ENCODE assay signal across 8 mouse cellular contexts in the genomic region with DNA sequence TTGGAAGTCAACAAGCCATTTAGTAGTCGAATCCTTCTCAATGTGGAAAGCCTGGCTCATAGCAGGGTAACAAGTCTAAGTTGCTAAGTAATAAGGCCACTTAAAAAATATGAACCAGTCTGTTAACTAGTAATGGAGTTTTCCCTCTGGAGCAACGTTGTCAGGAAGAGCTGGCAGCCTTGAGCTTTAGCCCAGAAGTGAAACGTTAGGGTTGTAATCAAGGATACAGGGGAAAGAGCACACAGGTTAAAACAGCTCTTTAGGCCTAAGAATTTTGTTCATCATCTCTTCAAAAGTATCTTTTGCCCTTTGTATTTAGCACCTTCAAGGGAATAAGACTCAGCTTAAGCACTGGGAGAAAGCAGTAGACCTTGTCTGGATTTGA. TPM values are rescaled to one million over a fixed set of nuclear protein-coding genes. Genes with fewer than 3 reads are reported as not detected.
DNase-seq lines count a peak whose midpoint lies in the region; ATAC-seq and TF ChIP-seq lines count a peak whose summit lies in the region.

No protein-coding gene starts in this region.

- no peaks in the 10 kb centered on the region for H3K9me3 ChIP-seq in lung, embryonic 14.5 days (ENCODE audit: low read depth, low read length)
- H3K9me3 ChIP-seq in hindbrain, embryonic 16.5 days (ENCODE audit: control insufficient read depth, low read length) = no peaks in the 10 kb centered on the region
- no peaks in the 10 kb centered on the region for H3K9me3 ChIP-seq in neural tube, embryonic 13.5 days

- peak overlapping the region; percentile 98 for H3K27ac ChIP-seq in lung, embryonic 14.5 days (ENCODE audit: low read depth)
- H3K27ac ChIP-seq in cortical plate, adult 2 months (ENCODE audit: insufficient read depth, low read length) = peak overlapping the region; percentile 57; the same call in 1 of the 2 replicates
- peak overlapping the region; percentile 76 for H3K27ac ChIP-seq in hindbrain, embryonic 16.5 days (ENCODE audit: low read depth, low read length)
- peak overlapping the region; percentile 90 for H3K27ac ChIP-seq in neural tube, embryonic 13.5 days (replicated peaks)

- peak overlapping the region; percentile 72 for H3K9ac ChIP-seq in lung, embryonic 14.5 days
- H3K9ac ChIP-seq in hindbrain, embryonic 16.5 days (ENCODE audit: low read depth, low read length) = peak overlapping the region; percentile 17; the same call in 1 of the 2 replicates
- H3K9ac ChIP-seq in neural tube, embryonic 13.5 days = peak overlapping the region; percentile 69

- TF ChIP-seq POLR2A in cortical plate, adult 2 months (IDR thresholded peaks at IDR 0.05; ENCODE audit: extremely low read depth, insufficient read depth, low read length) = no peak

- no peaks in the 10 kb centered on the region for H3K27me3 ChIP-seq in lung, embryonic 14.5 days (ENCODE audit: insufficient read depth, low read length)
- no peaks in the 10 kb centered on the region for H3K27me3 ChIP-seq in hindbrain, embryonic 16.5 days (replicated peaks; ENCODE audit: control insufficient read depth, insufficient read depth, low read length)
- H3K27me3 ChIP-seq in neural tube, embryonic 13.5 days = no peaks in the 10 kb centered on the region

- ATAC-seq in lung, embryonic 14.5 days (ENCODE audit: insufficient read depth) = no peak
- ATAC-seq in hindbrain, embryonic 16.5 days = no peak
- ATAC-seq in neural tube, embryonic 13.5 days (ENCODE audit: low read depth) = no peak

- peak overlapping the region; percentile 46 for H3K4me3 ChIP-seq in lung, embryonic 14.5 days (ENCODE audit: low read depth, low read length)
- peak overlapping the region; percentile 66 for H3K4me3 ChIP-seq in cortical plate, adult 2 months (ENCODE audit: insufficient read depth, low read length)
- peak overlapping the region; percentile 46 for H3K4me3 ChIP-seq in hindbrain, embryonic 16.5 days (ENCODE audit: low read length)
- peak overlapping the region; percentile 46 for H3K4me3 ChIP-seq in neural tube, embryonic 13.5 days

- DNase-seq in lung, embryonic 14.5 days = peak; percentile 68
- DNase-seq in lung, postnatal 10 days = no peak
- DNase-seq in cerebellum, adult 9-11 months = no peak
- DNase-seq in lung, postnatal 25 days (ENCODE audit: low spot score) = no peak
- no peak for DNase-seq in left cerebral cortex, adult 9 months (ENCODE audit: low spot score in 2 of 2)

- WGBS in lung, embryonic 14.5 days = 2% methylated on average over 3 of the region's 3 CpGs
- 6% methylated on average over 3 of the region's 3 CpGs for WGBS in hindbrain, embryonic 16.5 days
- 3% methylated on average over 3 of the region's 3 CpGs for WGBS in neural tube, embryonic 13.5 days

- no peak for TF ChIP-seq CTCF in lung, embryonic 14.5 days (IDR thresholded peaks at IDR 0.05; ENCODE audit: low read depth)
- TF ChIP-seq CTCF in cortical plate, adult 2 months (IDR thresholded peaks at IDR 0.05; ENCODE audit: extremely low read depth, insufficient read depth, low read length) = no peak

- H3K36me3 ChIP-seq in lung, embryonic 14.5 days (ENCODE audit: insufficient read depth) = no peaks in the 10 kb centered on the region
- no peaks in the 10 kb centered on the region for H3K36me3 ChIP-seq in hindbrain, embryonic 16.5 days (ENCODE audit: control insufficient read depth, insufficient read depth, low read length)
- H3K36me3 ChIP-seq in neural tube, embryonic 13.5 days = no peaks in the 10 kb centered on the region

- H3K4me2 ChIP-seq in lung, embryonic 14.5 days = peak overlapping the region; percentile 76
- peak overlapping the region; percentile 66 for H3K4me2 ChIP-seq in hindbrain, embryonic 16.5 days (ENCODE audit: low read length)
- H3K4me2 ChIP-seq in neural tube, embryonic 13.5 days = peak overlapping the region; percentile 65

- peaks cover 4% of the 10 kb centered on the region; the same call in 1 of the 2 replicates for H3K4me1 ChIP-seq in lung, embryonic 14.5 days (ENCODE audit: insufficient read depth)
- H3K4me1 ChIP-seq in cortical plate, adult 2 months (ENCODE audit: control insufficient read depth, insufficient read depth, low read length) = no peaks in the 10 kb centered on the region; the same call in 1 of the 2 replicates
- peaks cover 10% of the 10 kb centered on the region for H3K4me1 ChIP-seq in hindbrain, embryonic 16.5 days (ENCODE audit: control insufficient read depth, insufficient read depth, low read depth, low read length)
- peaks cover 27% of the 10 kb centered on the region for H3K4me1 ChIP-seq in neural tube, embryonic 13.5 days (replicated peaks)

RNA-seq across cellular contexts. Expression of a gene that starts 0.7 kb away (rescaled TPM):
- 1.4 and 2.7 TPM in 2 replicates for polyA plus RNA-seq in lung, embryonic 14.5 days (2014; fragmentation: Nextera tagmentation; extraction: Ambion mirVana)
- polyA plus RNA-seq in cortical plate, adult 2 months (2012; rRNA removed) = 4.5 and 13.1 TPM in 2 replicates
- polyA plus RNA-seq in hindbrain, embryonic 16.5 days (2015; fragmentation: Nextera tagmentation; extraction: Ambion mirVana) = 0.59 TPM in 1 of 2 replicates, not detected in the other
- polyA plus RNA-seq in neural tube, embryonic 13.5 days (2015; fragmentation: Nextera tagmentation; extraction: Ambion mirVana) = not detected in 2 replicates

RNA-seq across cellular contexts. Expression of a gene that starts 2.3 kb away (rescaled TPM):
- 0.87 and 0.99 TPM in 2 replicates for polyA plus RNA-seq in lung, embryonic 14.5 days (2014; fragmentation: Nextera tagmentation; extraction: Ambion mirVana)
- 0.04 and 0.08 TPM in 2 replicates for polyA plus RNA-seq in cortical plate, adult 2 months (2012; rRNA removed)
- 0.07 and 0.10 TPM in 2 replicates for polyA plus RNA-seq in hindbrain, embryonic 16.5 days (2015; fragmentation: Nextera tagmentation; extraction: Ambion mirVana)
- polyA plus RNA-seq in neural tube, embryonic 13.5 days (2015; fragmentation: Nextera tagmentation; extraction: Ambion mirVana) = 0.11 and 0.22 TPM in 2 replicates

RNA-seq across cellular contexts. Expression of a gene that starts 6.9 kb away (rescaled TPM):
- polyA plus RNA-seq in lung, embryonic 14.5 days (2014; fragmentation: Nextera tagmentation; extraction: Ambion mirVana) = 2.0 and 2.6 TPM in 2 replicates
- polyA plus RNA-seq in cortical plate, adult 2 months (2012; rRNA removed) = 0.73 TPM in 1 of 2 replicates, not detected in the other
- not detected in 2 replicates for polyA plus RNA-seq in hindbrain, embryonic 16.5 days (2015; fragmentation: Nextera tagmentation; extraction: Ambion mirVana)
- polyA plus RNA-seq in neural tube, embryonic 13.5 days (2015; fragmentation: Nextera tagmentation; extraction: Ambion mirVana) = not detected in 2 replicates

RNA-seq across cellular contexts. Expression of a gene that starts 7.6 kb away (rescaled TPM):
- 1.0 and 1.8 TPM in 2 replicates for polyA plus RNA-seq in lung, embryonic 14.5 days (2014; fragmentation: Nextera tagmentation; extraction: Ambion mirVana)
- polyA plus RNA-seq in cortical plate, adult 2 months (2012; rRNA removed) = 0.29 and 0.38 TPM in 2 replicates
- 0.16 and 0.29 TPM in 2 replicates for polyA plus RNA-seq in hindbrain, embryonic 16.5 days (2015; fragmentation: Nextera tagmentation; extraction: Ambion mirVana)
- 0.61 TPM in 1 of 2 replicates, not detected in the other for polyA plus RNA-seq in neural tube, embryonic 13.5 days (2015; fragmentation: Nextera tagmentation; extraction: Ambion mirVana)

RNA-seq across cellular contexts. Expression of a gene that starts 11.4 kb away (rescaled TPM):
- 8.2 and 10.6 TPM in 2 replicates for polyA plus RNA-seq in lung, embryonic 14.5 days (2014; fragmentation: Nextera tagmentation; extraction: Ambion mirVana)
- polyA plus RNA-seq in cortical plate, adult 2 months (2012; rRNA removed) = 1.2 and 2.9 TPM in 2 replicates
- 0.85 and 0.97 TPM in 2 replicates for polyA plus RNA-seq in hindbrain, embryonic 16.5 days (2015; fragmentation: Nextera tagmentation; extraction: Ambion mirVana)
- 2.0 and 3.2 TPM in 2 replicates for polyA plus RNA-seq in neural tube, embryonic 13.5 days (2015; fragmentation: Nextera tagmentation; extraction: Ambion mirVana)

Comparison
In these comparisons a context has a peak if more than half of its experiments do, and no peak if none do; other contexts are left out.
1. H3K9ac ChIP-seq: peak in every context shown above with its lines; median percentile 72 in lung, embryonic 14.5 days; 69 in neural tube, embryonic 13.5 days; 17 in hindbrain, embryonic 16.5 days.